Mouse (Mus musculus): ENCODE data around the gene Rnf5.

DNA sequence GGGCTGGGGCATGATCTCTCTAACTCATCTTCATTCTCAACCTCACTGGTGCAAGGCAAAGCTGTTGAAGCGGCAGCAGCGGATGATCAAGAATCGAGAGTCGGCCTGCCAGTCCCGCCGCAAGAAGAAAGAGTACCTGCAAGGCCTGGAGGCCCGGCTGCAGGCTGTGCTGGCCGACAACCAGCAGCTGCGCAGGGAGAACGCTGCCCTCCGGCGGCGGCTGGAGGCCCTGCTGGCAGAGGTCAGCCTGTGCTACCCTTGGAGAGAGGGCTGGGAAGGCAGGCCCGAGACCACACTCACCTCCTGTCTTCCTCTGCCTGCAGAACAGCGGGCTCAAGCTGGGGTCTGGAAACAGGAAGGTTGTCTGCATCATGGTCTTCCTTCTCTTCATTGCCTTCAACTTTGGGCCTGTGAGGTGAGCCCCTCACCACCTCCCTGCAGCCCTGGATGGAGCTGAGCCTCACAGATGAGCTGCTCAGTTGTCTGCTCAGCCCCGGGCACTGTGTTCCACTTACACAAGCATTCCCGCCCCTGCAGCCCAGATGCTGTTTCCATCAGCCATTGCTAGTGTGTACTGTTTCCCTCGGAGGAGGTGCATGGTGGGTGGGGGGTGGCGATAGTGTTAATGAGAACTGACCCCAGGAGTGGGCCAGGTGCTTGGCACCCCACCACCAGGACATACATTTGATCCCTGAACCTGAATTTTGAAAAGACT lies 48.2 kb upstream of the Rnf5 start:
- TF ChIP-seq CTCF (IDR thresholded peaks at IDR 0.05; ENCODE audit: extremely low read depth, insufficient read depth, low read length) (0 out of 2 replicates have a peak, but pooled peaks have one; percentile 17), POLR2A (IDR thresholded peaks at IDR 0.05; ENCODE audit: extremely low read depth, insufficient read depth, low read length) (no peak)
